Mouse (Mus musculus): ENCODE data around the gene Slc39a12. TPM values are rescaled to one million over a fixed set of nuclear protein-coding genes. Genes with fewer than 3 reads are reported as not detected.

The Slc39a12 gene
- not detected for polyA plus RNA-seq (2012; fragmentation: generic; extraction: Trizol)

GRCm38 (mm10) chr2:14388162-14388561 lies at the start of gene Slc39a12:
Slc39a12 (plus strand) TSS chr2:14388316.

Other genes starting within 250 kb of the Slc39a12 start
- gene Tmem236, start 213.8 kb upstream of the Slc39a12 start, polyA plus RNA-seq (2012; fragmentation: generic; extraction: Trizol), result under 1 TPM in 1 of 2 experiments, not detected in 1; 0.02 TPM
- gene Mrc1, start 158.9 kb upstream of the Slc39a12 start, polyA plus RNA-seq (2012; fragmentation: generic; extraction: Trizol), result not detected
- gene Cacnb2, start 214.8 kb downstream of the Slc39a12 start, polyA plus RNA-seq (2012; fragmentation: generic; extraction: Trizol), result 1 to 10 TPM in 1 of 2 experiments, under 1 TPM in 1; 0.51 to 1.7 TPM